Comparison of ENCODE assay signal across 8 mouse cellular contexts in the genomic region with DNA sequence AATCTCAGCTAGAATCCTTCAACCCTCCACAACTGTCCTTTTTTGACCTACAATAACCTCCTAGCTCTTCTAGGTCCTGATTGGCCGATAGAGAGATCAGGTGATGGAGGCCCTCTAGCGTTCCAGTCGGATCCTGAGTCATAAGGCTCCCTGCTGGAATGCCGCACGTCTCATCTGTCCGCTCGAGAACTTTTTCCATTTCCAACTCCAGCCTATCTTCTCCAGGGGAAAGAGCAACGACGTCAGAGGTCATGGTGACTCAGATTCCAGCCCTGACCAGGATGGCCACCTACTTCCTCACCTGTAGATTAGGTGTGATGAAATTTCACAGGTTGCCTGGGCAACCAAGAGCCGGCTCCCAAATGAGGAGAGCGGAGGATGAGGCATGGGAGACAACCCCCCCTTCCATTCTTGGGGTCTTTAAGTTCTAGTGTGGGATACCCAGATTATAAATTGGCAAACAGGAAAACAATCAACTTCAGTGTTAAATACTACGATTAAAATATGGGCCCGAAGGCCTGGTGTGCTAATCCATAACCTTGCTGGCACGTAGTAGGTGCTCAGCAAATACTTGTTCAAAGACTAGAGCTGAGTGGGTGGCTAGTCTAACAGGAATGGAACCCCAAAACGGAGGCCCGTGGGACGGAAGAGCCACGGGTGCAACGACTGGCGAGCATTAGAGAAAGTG. TPM values are rescaled to one million over a fixed set of nuclear protein-coding genes. Genes with fewer than 3 reads are reported as not detected.
A peak's percentile ranks its signal among the peaks of the same experiment; 100 is the strongest.
DNase-seq lines count a peak whose midpoint lies in the region; ATAC-seq and TF ChIP-seq lines count a peak whose summit lies in the region.

No protein-coding gene starts in this region.

- H3K4me1 ChIP-seq in cerebellum, adult 2 months (ENCODE audit: control insufficient read depth, insufficient read depth, low read length): no peaks in the 10 kb centered on the region; the same call in 1 of the 2 replicates
- H3K4me1 ChIP-seq in hindbrain, embryonic 14.5 days (replicated peaks; ENCODE audit: control insufficient read depth, insufficient read depth, low read length): peaks cover 9% of the 10 kb centered on the region; the same call in 1 of the 2 replicates
- H3K4me1 ChIP-seq in limb, embryonic 10.5 days: peaks cover 30% of the 10 kb centered on the region
- peaks cover 23% of the 10 kb centered on the region for H3K4me1 ChIP-seq in midbrain, embryonic 10.5 days

- TF ChIP-seq POLR2A in cerebellum, adult 2 months (IDR thresholded peaks at IDR 0.05; ENCODE audit: borderline replicate concordance, insufficient read depth, low read length): no peak

- no peaks in the 10 kb centered on the region for H3K36me3 ChIP-seq in hindbrain, embryonic 14.5 days (replicated peaks; ENCODE audit: control insufficient read depth, insufficient read depth)
- H3K36me3 ChIP-seq in limb, embryonic 10.5 days: no peaks in the 10 kb centered on the region
- H3K36me3 ChIP-seq in midbrain, embryonic 10.5 days: no peaks in the 10 kb centered on the region
- no peaks in the 10 kb centered on the region for H3K36me3 ChIP-seq in splenic B cell, adult 2 months (ENCODE audit: control insufficient read depth, insufficient read depth, low read length, poor library complexity, severe bottlenecking)

- TF ChIP-seq CTCF in cerebellum, adult 2 months (IDR thresholded peaks at IDR 0.05; ENCODE audit: borderline replicate concordance, insufficient read depth, low read depth, low read length): no peak

- H3K9ac ChIP-seq in hindbrain, embryonic 14.5 days: no peak overlapping the region

- WGBS in cerebellum, adult 2 months: 31% methylated on average over 20 of the region's 20 CpGs
- WGBS in hindbrain, embryonic 14.5 days: 18% methylated on average over 20 of the region's 20 CpGs
- WGBS in limb, embryonic 10.5 days: 23% methylated on average over 20 of the region's 20 CpGs
- 24% methylated on average over 20 of the region's 20 CpGs for WGBS in midbrain, embryonic 10.5 days

- no peaks in the 10 kb centered on the region for H3K9me3 ChIP-seq in hindbrain, embryonic 14.5 days (ENCODE audit: control insufficient read depth, low read length)
- H3K9me3 ChIP-seq in limb, embryonic 10.5 days (replicated peaks): no peaks in the 10 kb centered on the region
- no peaks in the 10 kb centered on the region for H3K9me3 ChIP-seq in midbrain, embryonic 10.5 days (replicated peaks)

- H3K27ac ChIP-seq in cerebellum, adult 2 months (ENCODE audit: insufficient read depth, low read length): no peak overlapping the region
- no peak overlapping the region for H3K27ac ChIP-seq in hindbrain, embryonic 14.5 days
- peak overlapping the region; percentile 93 for H3K27ac ChIP-seq in limb, embryonic 10.5 days
- peak overlapping the region; percentile 89 for H3K27ac ChIP-seq in midbrain, embryonic 10.5 days (replicated peaks)

- H3K27me3 ChIP-seq in cerebellum, adult 2 months (ENCODE audit: control insufficient read depth, insufficient read depth, low read length): no peaks in the 10 kb centered on the region
- peaks cover 3% of the 10 kb centered on the region; the same call in 1 of the 2 replicates for H3K27me3 ChIP-seq in hindbrain, embryonic 14.5 days (ENCODE audit: control insufficient read depth, insufficient read depth, low read length)
- no peaks in the 10 kb centered on the region for H3K27me3 ChIP-seq in limb, embryonic 10.5 days (ENCODE audit: low read depth, poor library complexity, severe bottlenecking)
- H3K27me3 ChIP-seq in midbrain, embryonic 10.5 days (ENCODE audit: low read depth, poor library complexity, severe bottlenecking): peaks cover 13% of the 10 kb centered on the region; the same call in 1 of the 2 replicates
- no peaks in the 10 kb centered on the region for H3K27me3 ChIP-seq in splenic B cell, adult 2 months (ENCODE audit: control insufficient read depth, insufficient read depth, low read length, poor library complexity, severe bottlenecking)

- ATAC-seq in hindbrain, embryonic 14.5 days (ENCODE audit: low FRiP score): no peak

- H3K4me2 ChIP-seq in hindbrain, embryonic 14.5 days (replicated peaks): peak overlapping the region; percentile 79

- H3K4me3 ChIP-seq in cerebellum, adult 2 months (replicated peaks; ENCODE audit: insufficient read depth, low read depth, low read length): peak overlapping the region; percentile 45
- peak overlapping the region; percentile 35 for H3K4me3 ChIP-seq in hindbrain, embryonic 14.5 days (replicated peaks; ENCODE audit: low read length)
- H3K4me3 ChIP-seq in limb, embryonic 10.5 days: peak overlapping the region; percentile 70
- peak overlapping the region; percentile 76 for H3K4me3 ChIP-seq in midbrain, embryonic 10.5 days

- peak; percentile 15 to 32 for DNase-seq in cerebellum, adult 2 months
- no peak for DNase-seq in cerebellum, postnatal 4 days (ENCODE audit: low spot score in 2 of 2)
- peak; percentile 46 for DNase-seq in c-Kit-positive CD71-positive TER-119-negative erythroid progenitor cells, embryonic 14.5 days (ENCODE audit: low read depth)
- peak; percentile 86 for DNase-seq in gastrocnemius, adult 18-20 months (ENCODE audit: low spot score)
- DNase-seq in hindbrain, embryonic 14.5 days (ENCODE audit: low spot score): peak; percentile 32
- peak; percentile 50 for DNase-seq in limb, embryonic 10.5 days (ENCODE audit: low spot score)
- DNase-seq in midbrain, embryonic 10.5 days (ENCODE audit: low spot score): peak; percentile 50
- DNase-seq in splenic B cell, adult 2 months (ENCODE audit: low read depth, low spot score): peak; percentile 57

RNA-seq across cellular contexts. Expression of a gene that starts 0.4 kb away (rescaled TPM):
- polyA plus RNA-seq in cerebellum, adult 2 months (2012; rRNA removed): 2.4 and 2.5 TPM in 2 replicates
- 10 to 100 TPM; 10.2 to 14.3 TPM for total RNA-seq in gastrocnemius, adult 18-20 months (2021)
- 0.63 and 1.3 TPM in 2 replicates for polyA plus RNA-seq in hindbrain, embryonic 14.5 days (2014; fragmentation: Nextera tagmentation; extraction: Ambion mirVana)
- 1.4 and 1.9 TPM in 2 replicates for polyA plus RNA-seq in limb, embryonic 10.5 days (2016; fragmentation: Nextera tagmentation; extraction: Ambion mirVana)
- polyA plus RNA-seq in midbrain, embryonic 10.5 days (2016; fragmentation: Nextera tagmentation; extraction: Ambion mirVana): 0.87 and 0.98 TPM in 2 replicates

RNA-seq across cellular contexts. Expression of a gene that starts 5.4 kb away (rescaled TPM):
- polyA plus RNA-seq in cerebellum, adult 2 months (2012; rRNA removed): not detected in 2 replicates
- not detected for total RNA-seq in gastrocnemius, adult 18-20 months (2021)
- not detected in 2 replicates for polyA plus RNA-seq in hindbrain, embryonic 14.5 days (2014; fragmentation: Nextera tagmentation; extraction: Ambion mirVana)
- polyA plus RNA-seq in limb, embryonic 10.5 days (2016; fragmentation: Nextera tagmentation; extraction: Ambion mirVana): not detected in 2 replicates
- polyA plus RNA-seq in midbrain, embryonic 10.5 days (2016; fragmentation: Nextera tagmentation; extraction: Ambion mirVana): not detected in 2 replicates

RNA-seq across cellular contexts. Expression of a gene that starts 58.5 kb away (rescaled TPM):
- 8.3 and 9.0 TPM in 2 replicates for polyA plus RNA-seq in cerebellum, adult 2 months (2012; rRNA removed)
- total RNA-seq in gastrocnemius, adult 18-20 months (2021): 10 to 100 TPM; 16.2 to 17.6 TPM
- 2.8 and 3.3 TPM in 2 replicates for polyA plus RNA-seq in hindbrain, embryonic 14.5 days (2014; fragmentation: Nextera tagmentation; extraction: Ambion mirVana)
- polyA plus RNA-seq in limb, embryonic 10.5 days (2016; fragmentation: Nextera tagmentation; extraction: Ambion mirVana): 3.8 and 4.5 TPM in 2 replicates
- 2.1 and 3.0 TPM in 2 replicates for polyA plus RNA-seq in midbrain, embryonic 10.5 days (2016; fragmentation: Nextera tagmentation; extraction: Ambion mirVana)

Comparison
In these comparisons a context has a peak if more than half of its experiments do, and no peak if none do; other contexts are left out.
1. DNase-seq: peak in cerebellum, adult 2 months (2 of 2), c-Kit-positive CD71-positive TER-119-negative erythroid progenitor cells, embryonic 14.5 days (single experiment), gastrocnemius, adult 18-20 months (single experiment), hindbrain, embryonic 14.5 days (single experiment), limb, embryonic 10.5 days (single experiment), midbrain, embryonic 10.5 days (single experiment) and splenic B cell, adult 2 months (single experiment); none in cerebellum, postnatal 4 days (0 of 2).
2. H3K27ac ChIP-seq: peak in limb, embryonic 10.5 days (single experiment) and midbrain, embryonic 10.5 days (single experiment); none in cerebellum, adult 2 months (single experiment) and hindbrain, embryonic 14.5 days (single experiment).
3. Peak in every context shown above with its lines, with median percentiles within 50 percentile points of each other: H3K4me3 ChIP-seq.